Mouse (Mus musculus) heart, adult 8-10 months (tissue): ENCODE data around the gene Tnks2. TPM values are rescaled to one million over a fixed set of nuclear protein-coding genes. Genes with fewer than 3 reads are reported as not detected.

Experiments
- DNase-seq: peaks from one replicate; pipeline ENCODE4 v3.0.0; 2022; ENCODE audit warnings: low spot score
- total RNA-seq, 4 experiments: library from RNA; stranded (reverse); gene quantifications; 2 replicates each; pipeline ENCODE4 v1.2.4; 2022

Tnks2 gene
- total RNA-seq, 4 experiments from 2014 or later = 62.7 to 82.4 (median 71.7) TPM

GRCm38 (mm10) chr19:36932613-36933012 lies 98.6 kb downstream of the Tnks2 start:
- no peak for DNase-seq

- DNase-seq = no peak
Measured at GRCm38 (mm10) chr19:36936285-36936684, 102.3 kb downstream of the Tnks2 start.

DNA sequence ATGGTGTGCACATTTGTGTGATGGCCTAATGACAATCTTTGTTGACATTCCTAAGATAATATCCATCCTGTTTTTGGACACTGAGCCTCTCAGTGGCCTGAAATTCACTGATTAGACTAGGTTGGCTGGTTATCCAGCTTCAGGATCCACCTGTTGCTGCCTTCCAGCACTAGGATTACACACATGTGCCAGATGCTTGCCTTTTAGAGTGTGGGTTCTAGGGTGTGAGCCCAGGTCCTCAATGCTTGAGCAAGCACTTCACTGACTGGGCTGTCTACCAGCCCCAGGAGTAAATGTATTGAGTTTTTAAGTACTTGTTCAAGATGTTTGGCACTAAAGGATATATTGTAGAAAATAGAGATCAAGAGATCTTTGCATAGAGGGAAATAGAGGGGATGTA lies 104.0 kb downstream of the Tnks2 start:
- DNase-seq = no peak

DNA sequence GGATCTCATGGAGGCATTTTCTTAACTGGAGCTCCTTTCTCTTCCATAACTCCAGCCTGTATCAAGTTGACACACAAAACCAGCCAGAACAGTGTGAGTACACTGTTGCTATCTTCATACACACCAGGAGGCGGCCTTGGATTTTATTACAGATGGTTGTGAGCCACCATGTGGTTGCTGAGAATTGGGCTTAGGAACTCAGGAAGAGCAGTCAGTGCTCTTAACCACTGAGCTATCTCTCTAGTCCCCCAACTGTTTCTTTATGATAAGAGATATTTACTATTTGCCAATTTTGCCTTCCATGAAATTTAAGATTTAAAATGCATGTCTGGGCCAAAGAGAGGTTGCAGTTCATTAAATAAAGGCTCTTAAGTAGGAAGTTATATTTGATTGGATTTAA lies 106.0 kb downstream of the Tnks2 start:
- DNase-seq = no peak

Other genes starting within 250 kb of the Tnks2 start
- 100 to 1,000 TPM in 2 of 4 experiments, 10 to 100 TPM in 2; 82.2 to 179 (median 102) TPM for gene Ppp1r3c, start 97.6 kb upstream of the Tnks2 start, total RNA-seq
- gene Fgfbp3, start 85.4 kb downstream of the Tnks2 start, total RNA-seq = 1 to 10 TPM; 1.9 to 2.7 (median 2.6) TPM
- gene Btaf1, start 91.8 kb downstream of the Tnks2 start, total RNA-seq = 10 to 100 TPM in 3 of 4 experiments, 1 to 10 TPM in 1; 9.2 to 13.0 (median 11.2) TPM